Mouse (Mus musculus) adrenal gland, adult 2 months (tissue): Measurements from ENCODE around the gene Patj. TPM values are rescaled to one million over a fixed set of nuclear protein-coding genes. Genes with fewer than 3 reads are reported as not detected.

Source experiments
- DNase-seq: peaks from one replicate; pipeline ENCODE4 v3.0.0; 2021
- microRNA-seq, 2 experiments: library from miRNA; unstranded; fragments of <30 nt; microRNA quantifications; one replicate each; pipeline ENCODE4 v1.2.0; 2021
- polyA plus RNA-seq: library from polyadenylated mRNA; depleted of rRNA; stranded (reverse); fragments of >200 nt; gene quantifications from 2 replicates; pipeline ENCODE4 v1.2.3, GENCODE M21; 2012; rRNA removed
- total RNA-seq, 2 experiments: library from RNA; stranded (reverse); gene quantifications; 2 replicates each; pipeline ENCODE4 v1.2.3; 2021

The Patj gene
- total and polyA plus RNA-seq, 3 experiments = 0.86 to 4.6 (median 4.0) TPM

- DNase-seq = no peak
These were observed 331.1 kb downstream of the Patj start, which contains the start of gene L1td1 for GRCm38 (mm10) chr4:98726590-98727237. Gene L1td1, plus strand, starts transcription at chr4:98726734.

DNA sequence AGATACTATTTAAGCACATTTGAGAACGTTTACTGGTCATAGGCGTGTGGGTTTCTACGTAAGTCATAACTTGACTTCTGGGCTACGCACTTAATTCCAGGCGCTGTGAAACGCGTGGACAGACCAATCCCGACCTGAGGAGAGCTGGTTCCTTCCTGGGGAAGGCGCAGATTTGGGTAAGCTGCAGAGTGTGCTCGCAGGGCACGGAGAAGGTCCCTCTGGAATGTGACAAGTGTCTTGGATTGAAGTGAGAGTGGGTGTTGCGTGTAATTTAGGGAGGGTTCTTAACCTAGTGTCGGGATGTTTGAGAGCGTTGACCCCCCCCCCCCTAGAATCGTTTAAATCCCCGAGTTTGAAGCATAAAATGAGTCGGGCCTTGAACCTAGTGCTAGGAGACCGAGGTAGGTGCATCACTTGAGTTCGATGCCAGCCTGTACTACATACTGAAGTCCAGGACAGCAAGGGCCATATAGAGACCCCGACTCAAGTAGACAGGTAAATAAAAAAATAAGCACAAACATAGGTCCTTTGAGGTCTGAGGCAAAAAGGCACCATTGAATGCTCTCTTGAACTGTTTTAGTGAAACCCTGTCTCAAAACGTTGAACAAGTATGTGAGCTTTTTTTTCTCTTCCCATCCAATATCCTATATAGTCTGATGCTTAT is 331.8 kb downstream of the Patj start:
- DNase-seq = no peak

DNA sequence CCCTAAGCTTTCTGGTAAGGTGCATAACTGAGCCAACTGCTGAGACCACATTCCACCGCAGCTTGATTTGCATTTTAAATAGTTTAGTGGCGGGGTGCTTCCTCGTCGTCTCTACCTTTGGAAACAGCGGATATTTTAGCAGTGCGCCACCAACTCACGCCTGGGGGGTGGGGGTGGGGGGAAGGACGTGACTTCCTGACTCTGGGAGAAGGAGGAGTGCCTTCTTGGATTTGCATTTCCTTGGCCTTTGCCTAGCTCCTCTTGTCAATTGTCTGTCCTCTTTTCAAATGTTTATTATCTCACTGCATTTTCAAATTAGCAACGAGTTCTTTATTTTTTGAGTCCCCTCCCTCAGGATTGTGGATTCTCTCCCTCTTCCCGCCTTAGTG is 332.4 kb downstream of the Patj start:
- no peak for DNase-seq

DNA sequence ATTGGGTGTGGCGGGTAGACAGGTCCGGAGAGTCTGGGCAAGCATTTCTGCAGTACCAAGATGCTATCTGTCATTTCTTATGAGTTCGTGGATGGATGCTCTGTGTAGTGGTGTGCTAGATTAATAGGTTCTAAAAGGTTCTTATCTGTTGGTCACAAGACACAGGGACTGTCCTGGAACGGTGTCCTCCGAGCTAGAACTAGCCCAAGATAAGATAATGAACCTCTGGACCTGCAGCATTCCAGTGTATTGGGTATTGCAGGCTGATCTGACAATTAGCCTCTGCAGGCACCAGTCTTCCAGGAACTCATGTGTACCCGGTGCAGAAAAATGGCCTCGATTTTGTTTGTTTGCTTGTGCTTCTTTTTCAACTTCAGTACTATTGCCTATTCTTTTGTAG is 333.1 kb downstream of the Patj start:
- no peak for DNase-seq

DNA sequence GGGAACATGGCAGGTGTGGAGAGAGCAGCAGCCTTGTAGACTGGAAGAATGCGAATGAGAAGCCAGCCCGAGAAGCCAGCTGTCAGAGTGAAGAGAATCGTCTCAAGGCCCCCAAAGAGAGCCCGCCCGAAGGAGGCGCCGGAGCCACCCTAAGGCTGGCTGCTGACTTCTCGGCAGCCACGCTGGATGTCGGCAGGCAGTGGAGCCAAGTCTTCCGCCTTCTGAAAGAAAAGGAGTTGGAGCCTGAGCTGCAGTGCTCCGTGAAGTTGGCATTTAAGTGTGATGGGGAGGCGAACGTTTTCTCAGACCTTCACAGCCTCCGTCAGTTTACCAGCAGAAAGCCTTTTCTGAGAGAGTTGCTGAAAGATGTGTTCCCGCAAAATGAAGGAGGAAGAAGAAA is 338.1 kb downstream of the Patj start:
- no peak for DNase-seq

- DNase-seq = no peak
These were observed 344.2 kb downstream of the Patj start for GRCm38 (mm10) chr4:98739753-98740152.

DNA sequence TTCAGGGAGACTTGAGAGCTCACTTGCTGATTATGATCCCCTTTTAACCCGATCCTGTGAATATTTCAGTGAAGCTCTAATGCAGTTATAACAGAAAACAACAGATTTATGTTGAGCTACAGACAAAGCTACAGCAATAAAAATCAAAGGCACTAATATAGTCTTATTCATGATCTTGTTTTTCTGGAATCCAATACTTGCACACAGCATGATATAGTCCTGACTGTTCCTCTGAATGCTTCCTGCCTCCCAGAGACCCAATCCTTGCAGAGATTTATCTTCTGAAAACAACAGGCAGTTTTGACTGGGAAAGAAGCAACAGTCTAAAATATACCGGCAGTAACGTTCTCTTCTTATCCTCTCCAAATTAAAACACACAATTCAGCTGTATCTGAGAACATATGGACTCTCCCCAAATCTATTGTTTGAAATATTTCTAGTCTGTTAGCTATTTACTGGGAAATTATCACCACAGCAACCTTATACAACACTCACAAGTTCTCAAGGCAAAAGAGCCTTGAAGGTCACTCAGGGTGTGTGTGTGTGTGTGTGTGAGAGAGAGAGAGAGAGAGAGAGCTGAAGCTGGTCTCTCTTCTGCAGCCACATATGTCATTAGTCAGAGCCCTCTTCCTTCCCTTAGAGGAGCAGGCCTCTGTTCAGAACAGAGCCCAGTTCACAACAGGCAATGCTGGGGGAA is 347.8 kb downstream of the Patj start:
- DNase-seq = no peak

DNA sequence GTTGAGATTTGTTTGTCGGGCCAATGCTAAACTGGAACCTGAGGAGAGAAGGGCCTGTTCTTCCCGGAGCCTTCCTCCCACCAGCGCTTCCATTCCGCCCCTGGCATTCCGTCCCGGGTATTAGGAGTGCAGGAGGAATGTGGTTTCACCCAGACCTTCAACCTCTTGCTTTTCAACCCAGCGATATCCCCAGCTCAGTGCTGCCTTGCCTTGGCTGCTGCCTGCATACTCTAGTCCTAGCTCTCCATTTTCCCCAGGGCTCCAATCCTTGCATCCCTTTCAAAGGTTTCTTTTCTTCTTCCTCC is 348.3 kb downstream of the Patj start:
- DNase-seq = no peak

- no peak for DNase-seq
These were observed 358.9 kb downstream of the Patj start for GRCm38 (mm10) chr4:98754456-98754855.

GRCm38 (mm10) chr4:98756141-98756540 is 360.6 kb downstream of the Patj start:
- DNase-seq = no peak

GRCm38 (mm10) chr4:98758012-98758821 is 362.6 kb downstream of the Patj start:
- DNase-seq = no peak

DNA sequence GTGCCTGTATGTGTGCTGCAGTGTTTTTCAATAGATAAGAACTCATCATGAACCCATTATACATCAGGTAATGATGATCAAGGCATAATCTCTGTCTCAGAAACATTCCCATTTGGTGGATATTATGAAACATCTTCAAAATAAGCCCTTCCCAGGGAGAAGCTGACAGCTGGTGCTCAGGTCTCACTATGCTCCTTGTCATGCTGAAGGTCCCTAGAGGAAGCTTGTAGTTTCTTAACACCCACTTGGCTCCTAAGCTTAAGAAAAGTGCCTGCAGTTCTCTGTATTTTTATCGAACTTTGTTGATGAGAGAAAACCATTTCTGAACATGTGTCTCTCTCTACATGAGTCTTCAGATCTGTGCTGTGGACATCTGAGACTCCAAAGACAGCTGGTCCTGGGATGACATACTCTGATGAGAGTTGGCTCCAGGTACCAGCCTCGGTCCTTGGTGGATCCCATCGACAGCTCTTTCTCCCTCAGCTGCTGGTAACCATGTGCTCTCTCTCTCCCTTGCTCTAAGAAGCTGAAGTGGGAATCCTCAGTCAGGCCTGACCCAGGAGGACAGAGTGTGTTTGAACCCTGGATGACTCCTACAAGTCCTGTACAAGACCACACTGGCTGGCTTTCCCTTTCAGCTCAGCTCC is 363.4 kb downstream of the Patj start:
- no peak for DNase-seq

DNA sequence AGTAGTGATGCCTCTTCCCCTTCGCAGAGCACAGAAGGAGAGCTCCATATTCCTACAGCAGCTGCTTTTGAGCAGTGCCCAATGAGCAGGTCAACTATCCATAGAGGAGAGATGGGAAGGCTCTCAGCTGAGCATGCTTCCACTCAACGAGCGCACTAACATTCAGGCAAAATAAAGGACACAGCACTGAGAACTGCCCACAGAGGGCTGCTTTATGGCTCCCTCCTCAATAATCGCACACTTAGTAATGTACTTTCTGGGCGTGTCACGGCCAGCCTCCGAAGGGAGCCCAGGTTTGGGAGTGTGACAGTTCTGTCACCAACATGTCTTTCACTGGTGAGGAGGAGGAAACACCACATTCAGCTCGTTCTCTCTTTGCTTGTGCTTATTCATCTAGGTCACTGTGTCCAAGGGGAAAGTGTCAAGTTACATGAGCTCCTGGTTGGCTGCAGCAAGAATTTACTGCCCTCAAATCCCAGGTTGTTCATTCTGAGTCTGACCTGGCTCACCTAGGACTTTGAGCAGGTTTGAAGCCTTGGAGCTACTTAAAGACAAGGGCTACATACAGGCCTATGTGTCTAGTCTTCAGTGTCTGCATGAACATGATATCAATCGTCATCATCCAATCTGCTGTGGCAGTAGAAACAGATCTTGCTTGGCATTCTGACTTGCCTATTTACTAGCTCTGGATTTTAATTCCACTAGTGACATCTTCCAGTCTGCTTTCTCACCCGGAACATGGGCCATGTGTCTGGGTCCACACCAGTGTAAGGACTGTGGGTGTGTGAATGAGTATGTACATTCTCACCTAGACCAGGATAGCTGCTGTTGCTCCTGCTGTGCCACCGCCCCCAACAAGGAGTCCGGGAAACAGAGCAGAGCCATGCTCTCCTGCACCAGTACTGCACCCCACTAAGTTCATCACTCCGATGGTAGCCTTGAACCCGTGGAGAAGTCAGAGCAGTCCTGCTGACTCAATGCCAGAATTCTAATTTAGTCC is 371.8 kb downstream of the Patj start:
- DNase-seq = no peak

Small RNA genes within 50 kb of the gene (microRNA-seq; reads per million reads assigned to microRNA genes)
- 0 reads per million in 2 experiments for gene Gm22625
- 0 reads per million in 2 experiments for gene Gm26154

Other genes starting within 250 kb of the Patj start
- gene Tm2d1, start 12.5 kb upstream of the Patj start, total RNA-seq = 10 to 100 TPM; 42.1 to 42.4 TPM
- 13.8 and 23.6 TPM in 2 replicates for gene Tm2d1, start 12.5 kb upstream of the Patj start, polyA plus RNA-seq